Mouse (Mus musculus): ENCODE measurements around the gene Tmc8. TPM values are rescaled to one million over a fixed set of nuclear protein-coding genes. Genes with fewer than 3 reads are reported as not detected.

Tmc8 gene
- total RNA-seq, 1 experiment = 3.9 TPM

- peaks cover 4 to 5% of the 10 kb centered on the region in 2 experiments; a peak in 3 of 4 replicates for H3K4me1 ChIP-seq (ENCODE audit: control insufficient read depth in 2 of 2, insufficient read depth in 2 of 2, low read length in 2 of 2, poor library complexity in 1 of 2)
- no peaks in the 10 kb centered on the region for H3K9me3 ChIP-seq (ENCODE audit: control insufficient read depth, insufficient read depth, low read depth, low read length)
- no peak for DNase-seq (ENCODE audit: low read depth, low spot score)
- H3K36me3 ChIP-seq (ENCODE audit: control insufficient read depth, insufficient read depth, low read length, poor library complexity, severe bottlenecking) = no peaks in the 10 kb centered on the region
- H3K9ac ChIP-seq (ENCODE audit: insufficient read depth, low read depth, low read length, poor library complexity, severe bottlenecking) = no peak overlapping the region
- in situ Hi-C loops (cut with MboI; ENCODE audit: low sequenced_read_pairs in 2 of 2, unreplicated experiment in 2 of 2) = loop anchor here in 1 of 2 experiments (25.0 kb wide), 1 partner anchor 419 kb away; no protein-coding TSS in a partner anchor
- H3K4me3 ChIP-seq (ENCODE audit: insufficient read depth in 1 of 2, low read depth in 1 of 2, low read length in 2 of 2, poor library complexity in 1 of 2, severe bottlenecking in 1 of 2) = no peak overlapping the region
- no peak for TF ChIP-seq CHD2 (IDR thresholded peaks at IDR 0.05; ENCODE audit: low read depth, low read length)
- TF ChIP-seq MAFK (IDR thresholded peaks at IDR 0.05; ENCODE audit: insufficient read depth, low read depth, low read length) = no peak
- no peak for TF ChIP-seq ZC3H11A (IDR thresholded peaks at IDR 0.05; ENCODE audit: borderline replicate concordance, low read depth, low read length)
- no peak for TF ChIP-seq ZNF384 (IDR thresholded peaks at IDR 0.05; ENCODE audit: low read depth, low read length)
- TF ChIP-seq HCFC1 (IDR thresholded peaks at IDR 0.05; ENCODE audit: borderline replicate concordance, insufficient read depth, low read length) = no peak
- H3K27ac ChIP-seq (ENCODE audit: insufficient read depth, low read depth, low read length, poor library complexity, severe bottlenecking) = no peak overlapping the region
Observed at GRCm38 (mm10) chr11:117806781-117807180, 24.9 kb downstream of the Tmc8 start.

- H3K27ac ChIP-seq (ENCODE audit: insufficient read depth, low read depth, low read length, poor library complexity, severe bottlenecking) = no peak within 1 kb of the TSS
- H3K9ac ChIP-seq (ENCODE audit: insufficient read depth, low read depth, low read length, poor library complexity, severe bottlenecking) = peak within 1 kb of the TSS; percentile 90
- DNase-seq (ENCODE audit: low read depth, low spot score) = peak; percentile 54
- peak within 1 kb of the TSS; percentile 77 to 96 for H3K4me3 ChIP-seq (ENCODE audit: insufficient read depth in 1 of 2, low read depth in 1 of 2, low read length in 2 of 2, poor library complexity in 1 of 2, severe bottlenecking in 1 of 2)
- H3K9me3 ChIP-seq (ENCODE audit: control insufficient read depth, insufficient read depth, low read depth, low read length) = no peaks in the 10 kb centered on the region
- no peak for TF ChIP-seq ZNF384 (IDR thresholded peaks at IDR 0.05; ENCODE audit: low read depth, low read length)
- peaks cover 5 to 9% of the 10 kb centered on the region in 2 experiments; a peak in 3 of 4 replicates for H3K4me1 ChIP-seq (ENCODE audit: control insufficient read depth in 2 of 2, insufficient read depth in 2 of 2, low read length in 2 of 2, poor library complexity in 1 of 2)
- in situ Hi-C loops (cut with MboI; ENCODE audit: low sequenced_read_pairs in 2 of 2, unreplicated experiment in 2 of 2) = loop anchor here in 1 of 2 experiments (25.0 kb wide), 1 partner anchor 422 kb away; no protein-coding TSS in a partner anchor
- peaks cover 21% of the 10 kb centered on the region for H3K36me3 ChIP-seq (ENCODE audit: control insufficient read depth, insufficient read depth, low read length, poor library complexity, severe bottlenecking)
Observed at GRCm38 (mm10) chr11:117809407-117810311, 27.8 kb downstream of the Tmc8 start, which contains the start of the genes Gm20708 and Syngr2. Gene Gm20708, plus strand, starts transcription at chr11:117809668. Gene Syngr2, plus strand, starts transcription at chr11:117809668.

GRCm38 (mm10) chr11:117810401-117811046, 28.6 kb downstream of the Tmc8 start:
- no peaks in the 10 kb centered on the region for H3K9me3 ChIP-seq (ENCODE audit: control insufficient read depth, insufficient read depth, low read depth, low read length)
- in situ Hi-C loops (cut with MboI; ENCODE audit: low sequenced_read_pairs in 2 of 2, unreplicated experiment in 2 of 2) = loop anchor here in 1 of 2 experiments (25.0 kb wide), 1 partner anchor 423 kb away; no protein-coding TSS in a partner anchor
- peak overlapping the region; percentile 77 to 96 for H3K4me3 ChIP-seq (ENCODE audit: insufficient read depth in 1 of 2, low read depth in 1 of 2, low read length in 2 of 2, poor library complexity in 1 of 2, severe bottlenecking in 1 of 2)
- H3K9ac ChIP-seq (ENCODE audit: insufficient read depth, low read depth, low read length, poor library complexity, severe bottlenecking) = peak overlapping the region; percentile 90
- H3K36me3 ChIP-seq (ENCODE audit: control insufficient read depth, insufficient read depth, low read length, poor library complexity, severe bottlenecking) = peaks cover 28% of the 10 kb centered on the region
- H3K27ac ChIP-seq (ENCODE audit: insufficient read depth, low read depth, low read length, poor library complexity, severe bottlenecking) = no peak overlapping the region
- TF ChIP-seq ZC3H11A (IDR thresholded peaks at IDR 0.05; ENCODE audit: borderline replicate concordance, low read depth, low read length) (no peak), ZNF384 (IDR thresholded peaks at IDR 0.05; ENCODE audit: low read depth, low read length) (no peak)
- H3K4me1 ChIP-seq (ENCODE audit: control insufficient read depth in 2 of 2, insufficient read depth in 2 of 2, low read length in 2 of 2, poor library complexity in 1 of 2) = peaks cover 5 to 9% of the 10 kb centered on the region in 2 experiments; a peak in 3 of 4 replicates
- peak; percentile 77 for DNase-seq (ENCODE audit: low read depth, low spot score)

- H3K9ac ChIP-seq (ENCODE audit: insufficient read depth, low read depth, low read length, poor library complexity, severe bottlenecking) = no peak overlapping the region
- peaks cover 44% of the 10 kb centered on the region for H3K36me3 ChIP-seq (ENCODE audit: control insufficient read depth, insufficient read depth, low read length, poor library complexity, severe bottlenecking)
- in situ Hi-C loops (cut with MboI; ENCODE audit: low sequenced_read_pairs in 2 of 2, unreplicated experiment in 2 of 2) = loop anchor here in 1 of 2 experiments (25.0 kb wide), 1 partner anchor 427 kb away; no protein-coding TSS in a partner anchor
- H3K27ac ChIP-seq (ENCODE audit: insufficient read depth, low read depth, low read length, poor library complexity, severe bottlenecking) = no peak overlapping the region
- no peak for DNase-seq (ENCODE audit: low read depth, low spot score)
- TF ChIP-seq ZNF384 (IDR thresholded peaks at IDR 0.05; ENCODE audit: low read depth, low read length) = no peak
- TF ChIP-seq MAFK (IDR thresholded peaks at IDR 0.05; ENCODE audit: insufficient read depth, low read depth, low read length) = no peak
- no peak overlapping the region for H3K4me3 ChIP-seq (ENCODE audit: insufficient read depth in 1 of 2, low read depth in 1 of 2, low read length in 2 of 2, poor library complexity in 1 of 2, severe bottlenecking in 1 of 2)
- H3K9me3 ChIP-seq (ENCODE audit: control insufficient read depth, insufficient read depth, low read depth, low read length) = no peaks in the 10 kb centered on the region
- H3K4me1 ChIP-seq (ENCODE audit: control insufficient read depth in 2 of 2, insufficient read depth in 2 of 2, low read length in 2 of 2, poor library complexity in 1 of 2) = peaks cover 5 to 9% of the 10 kb centered on the region in 2 experiments; a peak in 3 of 4 replicates
Observed at GRCm38 (mm10) chr11:117813867-117814266, 32.0 kb downstream of the Tmc8 start.
